Mouse (Mus musculus) kidney, postnatal 0 days (tissue): ENCODE results near the gene Olfr688. TPM values are rescaled to one million over a fixed set of nuclear protein-coding genes. Genes with fewer than 3 reads are reported as not detected.

Source experiments
- ATAC-seq: fragments of 200-750 bp; cut with Nextera tagmentation; replicated peaks from 2 replicates; pipeline ENCODE4 v1.8.0; 2017; ENCODE audit warnings: low read depth, moderate number of reproducible peaks, moderate TSS enrichment, moderate library complexity; ENCODE audit not compliant: low FRiP score
- DNase-seq: peaks from one replicate; pipeline ENCODE4 v3.0.0-alpha.2; 2016; ENCODE audit warnings: low spot score
- H3K27ac ChIP-seq: fragments of 300-500 bp; sonication (generic); 2 replicates; pipeline ENCODE4 v1.5.1; 2014; ENCODE audit warnings: mild to moderate bottlenecking
- H3K27me3 ChIP-seq: fragments of 300-500 bp; sonication (generic); 2 replicates; pipeline ENCODE4 v1.6.1; 2014; ENCODE audit warnings: low read length, mixed read lengths; ENCODE audit not compliant: insufficient read depth
- H3K36me3 ChIP-seq: fragments of 300-500 bp; sonication (generic); 2 replicates; pipeline ENCODE4 v1.6.1; 2014; ENCODE audit warnings: low read length, mixed read lengths; ENCODE audit not compliant: insufficient read depth
- H3K4me1 ChIP-seq: fragments of 300-500 bp; sonication (generic); replicated peaks from 2 replicates; pipeline ENCODE4 v1.6.1; 2014; ENCODE audit warnings: antibody characterized with exemption, low read length, mixed read lengths; ENCODE audit not compliant: insufficient read depth
- H3K4me2 ChIP-seq: fragments of 300-500 bp; sonication (generic); 2 replicates; pipeline ENCODE4 v1.6.1; 2014; ENCODE audit warnings: mild to moderate bottlenecking, low read length, moderate library complexity, mixed read lengths
- H3K4me3 ChIP-seq: fragments of 300-500 bp; sonication (generic); replicated peaks from 2 replicates; pipeline ENCODE4 v1.5.1; 2014; ENCODE audit warnings: low read depth, low read length
- H3K9ac ChIP-seq: fragments of 300-500 bp; sonication (generic); 2 replicates; pipeline ENCODE4 v1.6.1; 2014; ENCODE audit warnings: low read depth, low read length
- H3K9me3 ChIP-seq: fragments of 300-500 bp; sonication (generic); replicated peaks from 2 replicates; pipeline ENCODE4 v1.6.1; 2016; ENCODE audit warnings: low read length, inconsistent platforms, mixed read lengths
- CTCF ChIP-seq: IDR thresholded peaks from 2 replicates; pipeline ENCODE4 v1.5.1; 2016; ENCODE audit warnings: antibody characterized with exemption, low read depth, mild to moderate bottlenecking, moderate library complexity
- whole genome bisulfite sequencing: fragments of 180-500 bp; shearing (Covaris S2); extraction: QIAGEN DNeasy Blood & Tissue Kit; methylation state at CpG from one replicate; pipeline ENCODE4 v1.1.7; 2014; 5-methylcytosine and 5-hydroxymethylcytosine counted together
- polyA plus RNA-seq: library from polyadenylated mRNA; unstranded; fragments of >200 nt; fragmentation: Nextera tagmentation; extraction: Ambion mirVana; gene quantifications from 2 replicates; pipeline ENCODE4 v1.2.1, GENCODE M21; 2015

Gene Olfr688
- polyA plus RNA-seq, 1 experiment from 2014 or later = not detected

DNA sequence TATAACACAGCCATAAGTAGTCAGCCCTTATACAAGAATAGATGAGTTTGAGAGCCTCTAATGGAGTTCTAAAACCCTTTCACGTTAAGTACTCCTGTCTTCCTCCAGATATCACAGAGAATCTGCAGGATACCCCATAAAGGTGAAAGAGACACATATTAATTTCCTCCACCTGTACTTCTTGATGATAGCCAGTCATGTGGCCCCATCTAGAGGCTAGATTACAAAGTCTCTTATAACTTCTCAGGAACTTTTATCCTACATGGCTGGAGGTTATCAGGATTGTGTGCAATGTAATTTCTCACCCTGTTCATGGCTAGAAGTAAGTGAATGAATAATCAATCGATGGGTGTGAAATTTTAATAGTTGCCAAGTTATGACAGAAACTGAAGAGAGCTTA is 37.4 kb downstream of the Olfr688 start:
- ATAC-seq = no peak
- Histone ChIP-seq H3K9ac (no peak overlapping the region), H3K4me2 (no peak overlapping the region), H3K36me3 (no peaks in the 10 kb centered on the region), H3K9me3 (no peaks in the 10 kb centered on the region), H3K4me3 (no peak overlapping the region), H3K4me1 (no peaks in the 10 kb centered on the region), H3K27ac (no peak overlapping the region), H3K27me3 (no peaks in the 10 kb centered on the region)
- DNase-seq = no peak
- no peak for TF ChIP-seq CTCF
- 71% methylated on average over 2 of the region's 2 CpGs for WGBS

DNA sequence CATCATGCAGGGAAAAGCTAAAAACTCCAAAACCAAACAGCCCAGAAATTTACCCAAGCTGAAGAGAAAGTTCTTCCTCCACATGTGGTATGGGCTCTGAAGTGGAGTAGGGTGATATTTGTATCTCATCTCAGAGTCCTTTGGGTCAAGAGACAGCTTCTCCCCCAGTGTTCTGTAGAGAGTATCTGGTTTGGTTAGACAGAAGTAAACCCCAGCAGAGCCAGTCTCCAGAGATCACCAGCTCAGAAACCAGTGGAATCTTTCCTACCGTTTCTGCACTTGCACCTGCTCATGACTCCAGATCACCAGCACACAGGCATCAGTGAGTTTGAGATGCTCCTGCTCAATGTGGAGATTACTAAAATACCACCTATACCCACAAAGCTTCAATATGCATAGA is 46.1 kb downstream of the Olfr688 start, which contains the start of gene Olfr690:
Gene Olfr690 (minus strand): TSS at position 101 of the 400 bp plus-strand sequence.
- H3K4me1 ChIP-seq = no peaks in the 10 kb centered on the region
- WGBS = 86% methylated on average over 1 of the region's 1 CpGs
- ATAC-seq (no peak), DNase-seq (no peak)
- H3K4me3 ChIP-seq = no peak within 1 kb of the TSS
- H3K9ac ChIP-seq = no peak within 1 kb of the TSS
- TF ChIP-seq CTCF = no peak
- H3K27me3 ChIP-seq = no peaks in the 10 kb centered on the region
- H3K9me3 ChIP-seq = no peaks in the 10 kb centered on the region
- H3K4me2 ChIP-seq = no peak within 1 kb of the TSS
- H3K36me3 ChIP-seq = no peaks in the 10 kb centered on the region
- no peak within 1 kb of the TSS for H3K27ac ChIP-seq

Other genes starting within 250 kb of the Olfr688 start
- not detected in 2 replicates for gene Olfr677, start 236.7 kb upstream of the Olfr688 start, polyA plus RNA-seq
- not detected in 2 replicates for gene Olfr678, start 223.6 kb upstream of the Olfr688 start, polyA plus RNA-seq
- not detected in 2 replicates for gene Olfr679, start 206.9 kb upstream of the Olfr688 start, polyA plus RNA-seq
- gene Olfr680-ps1, start 195.3 kb upstream of the Olfr688 start, polyA plus RNA-seq = not detected in 2 replicates
- not detected in 2 replicates for gene Olfr681, start 171.3 kb upstream of the Olfr688 start, polyA plus RNA-seq
- not detected in 2 replicates for gene Olfr683, start 141.1 kb upstream of the Olfr688 start, polyA plus RNA-seq
- not detected in 2 replicates for gene Olfr684, start 124.4 kb upstream of the Olfr688 start, polyA plus RNA-seq
- gene Olfr685, start 102.1 kb upstream of the Olfr688 start, polyA plus RNA-seq = not detected in 2 replicates
- not detected in 2 replicates for gene Olfr686, start 80.6 kb upstream of the Olfr688 start, polyA plus RNA-seq
- not detected in 2 replicates for gene Olfr689, start 23.1 kb downstream of the Olfr688 start, polyA plus RNA-seq
- gene Olfr690, start 46.0 kb downstream of the Olfr688 start, polyA plus RNA-seq = not detected in 2 replicates
- not detected in 2 replicates for gene Olfr691, start 54.2 kb downstream of the Olfr688 start, polyA plus RNA-seq
- gene Olfr692, start 80.1 kb downstream of the Olfr688 start, polyA plus RNA-seq = not detected in 2 replicates
- not detected in 2 replicates for gene Gm5901, start 86.9 kb downstream of the Olfr688 start, polyA plus RNA-seq
- gene Fam160a2, start 112.0 kb downstream of the Olfr688 start, polyA plus RNA-seq = 28.0 and 33.2 TPM in 2 replicates
- 0.05 TPM in 1 of 2 replicates, not detected in the other for gene Cnga4, start 116.5 kb downstream of the Olfr688 start, polyA plus RNA-seq
- gene Cckbr, start 137.6 kb downstream of the Olfr688 start, polyA plus RNA-seq = 0.59 and 0.62 TPM in 2 replicates
- 68.0 and 75.8 TPM in 2 replicates for gene Cavin3, start 194.2 kb downstream of the Olfr688 start, polyA plus RNA-seq